Mouse (Mus musculus) frontal cortex, postnatal 14 days (tissue): ENCODE measurements at regions not wholly inside any gene's neighbourhood (a gene's known extent, or its start where the extent isn't known, plus 50 kb on each side); places are given as distances from the start of the nearest gene placed in this dataset.

Source experiments
- DNase-seq, 2 experiments: peaks; one replicate each; pipeline ENCODE4 v3.0.0; 2022; ENCODE audit warnings: low spot score in 2 of 2

GRCm38 (mm10) chr12:13669453-13669852 lies 400.5 kb downstream of the Nbas start:
- no peak for DNase-seq

GRCm38 (mm10) chr12:13668485-13669022 lies 399.6 kb downstream of the Nbas start:
- DNase-seq: no peak

- DNase-seq: no peak
Observed at GRCm38 (mm10) chr12:13639336-13639735, 370.4 kb downstream of the Nbas start.
